Mouse (Mus musculus) E14TG2a.4 (cell line): ENCODE results near the gene Eef1a1.

Experiments used
- H3K27me3 ChIP-seq: 2 replicates; pipeline ENCODE4 v1.6.1; 2014; ENCODE audit warnings: low read length, control low read depth; ENCODE audit not compliant: insufficient read depth
- H3K36me3 ChIP-seq: 2 replicates; pipeline ENCODE4 v1.6.1; 2014; ENCODE audit warnings: low read length, control low read depth; ENCODE audit not compliant: insufficient read depth
- H3K4me1 ChIP-seq: replicated peaks from 2 replicates; pipeline ENCODE4 v1.6.1; 2014; ENCODE audit warnings: low read depth, low read length, control low read depth
- H3K4me3 ChIP-seq: replicated peaks from 2 replicates; pipeline ENCODE4 v1.5.1; 2014; ENCODE audit warnings: mild to moderate bottlenecking, low read length
- H3K9me3 ChIP-seq: 2 replicates; pipeline ENCODE4 v1.6.1; 2014; ENCODE audit warnings: low read length, control low read depth
- CTCF ChIP-seq: conservative IDR thresholded peaks from 2 replicates; pipeline ENCODE4 v1.5.1; 2014; ENCODE audit warnings: low read length
- NANOG ChIP-seq: IDR thresholded peaks from 2 replicates; pipeline ENCODE4 v1.6.1; 2014; ENCODE audit warnings: borderline replicate concordance, low read length, mixed read lengths
- POU5F1 ChIP-seq: IDR thresholded peaks from 2 replicates; pipeline ENCODE4 v1.6.1; 2014; ENCODE audit warnings: low read length, borderline replicate concordance

Gene Eef1a1

DNA sequence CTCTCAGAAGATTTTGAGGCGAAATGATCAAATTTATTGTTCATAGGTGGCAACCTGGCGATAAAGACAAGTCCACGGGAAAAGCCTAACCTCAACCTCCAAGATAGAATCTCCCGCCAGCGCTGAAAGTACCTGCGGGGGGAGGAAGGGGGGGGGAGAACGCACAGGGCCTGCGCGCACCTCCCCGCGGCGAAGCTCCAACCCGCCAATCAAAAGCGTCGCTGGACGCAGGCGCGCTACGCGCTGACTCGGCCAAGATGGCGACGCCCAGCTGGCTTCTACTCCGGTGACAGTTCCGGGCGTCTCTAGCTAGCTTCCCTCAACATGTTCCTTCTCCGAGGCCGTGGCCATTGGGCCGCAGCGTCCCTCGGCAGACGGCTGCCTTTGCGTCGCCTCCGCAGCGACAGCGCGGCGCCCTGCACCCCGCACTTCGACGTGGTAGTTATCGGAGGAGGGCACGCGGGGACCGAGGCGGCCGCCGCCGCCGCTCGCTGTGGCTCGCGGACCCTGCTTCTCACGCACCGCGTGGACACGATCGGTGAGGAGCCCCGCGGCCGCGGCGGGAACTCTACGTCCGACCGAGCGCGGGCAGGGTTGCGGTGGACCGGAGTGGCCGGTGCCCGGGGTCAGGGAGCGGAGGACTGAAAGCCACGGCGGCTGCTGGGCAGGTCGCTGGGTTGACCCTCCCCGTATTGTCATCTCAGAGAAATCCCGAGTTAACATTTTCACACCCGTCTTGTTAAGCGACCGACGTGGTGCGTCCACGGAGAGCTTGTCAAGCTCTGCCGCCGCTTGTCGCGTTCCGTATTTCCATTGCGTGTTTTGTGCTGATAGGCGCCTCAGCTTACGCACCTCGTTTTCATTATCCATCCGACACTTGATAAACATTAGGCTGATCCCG is 40.7 kb downstream of the Eef1a1 start, which contains the start of the genes Mto1 and Gm17324:
Gene Mto1, plus strand, starts transcription at position 236 of the 901 bp plus-strand sequence.
Gene Gm17324, minus strand, starts transcription at position 814 of the 901 bp plus-strand sequence.
- Histone ChIP-seq H3K9me3 (no peaks in the 10 kb centered on the region), H3K4me3 (peak within 1 kb of the TSS; percentile 99), H3K36me3 (peaks cover 39% of the 10 kb centered on the region), H3K4me1 (peaks cover 29% of the 10 kb centered on the region), H3K27me3 (peaks cover 30% of the 10 kb centered on the region)
- TF ChIP-seq CTCF (no peak), POU5F1 (no peak)

- peaks cover 29% of the 10 kb centered on the region for H3K4me1 ChIP-seq
- no peaks in the 10 kb centered on the region for H3K9me3 ChIP-seq
- TF ChIP-seq POU5F1 (no peak), CTCF (no peak), NANOG (no peak)
- H3K27me3 ChIP-seq = peaks cover 36% of the 10 kb centered on the region
- peaks cover 33% of the 10 kb centered on the region for H3K36me3 ChIP-seq
- peak overlapping the region; percentile 99 for H3K4me3 ChIP-seq
These were observed 41.4 kb downstream of the Eef1a1 start for GRCm38 (mm10) chr9:78447606-78447972.

- TF ChIP-seq NANOG (no peak), CTCF (no peak), POU5F1 (no peak)
- Histone ChIP-seq H3K36me3 (no peaks in the 10 kb centered on the region), H3K4me1 (peaks cover 28% of the 10 kb centered on the region), H3K4me3 (peak within 1 kb of the TSS; percentile 78), H3K27me3 (peaks cover 63% of the 10 kb centered on the region), H3K9me3 (no peaks in the 10 kb centered on the region)
These were observed 46.2 kb downstream of the Eef1a1 start, which contains the start of gene Cgas for GRCm38 (mm10) chr9:78442579-78443392. Gene Cgas (minus strand): TSS chr9:78443237.

GRCm38 (mm10) chr9:78442237-78442578 is 46.7 kb downstream of the Eef1a1 start:
- TF ChIP-seq CTCF = no peak
- no peak for TF ChIP-seq NANOG
- TF ChIP-seq POU5F1 = no peak
- H3K27me3 ChIP-seq = peaks cover 63% of the 10 kb centered on the region
- peak overlapping the region; percentile 78 for H3K4me3 ChIP-seq
- H3K36me3 ChIP-seq = no peaks in the 10 kb centered on the region
- H3K9me3 ChIP-seq = no peaks in the 10 kb centered on the region
- H3K4me1 ChIP-seq = peaks cover 28% of the 10 kb centered on the region

DNA sequence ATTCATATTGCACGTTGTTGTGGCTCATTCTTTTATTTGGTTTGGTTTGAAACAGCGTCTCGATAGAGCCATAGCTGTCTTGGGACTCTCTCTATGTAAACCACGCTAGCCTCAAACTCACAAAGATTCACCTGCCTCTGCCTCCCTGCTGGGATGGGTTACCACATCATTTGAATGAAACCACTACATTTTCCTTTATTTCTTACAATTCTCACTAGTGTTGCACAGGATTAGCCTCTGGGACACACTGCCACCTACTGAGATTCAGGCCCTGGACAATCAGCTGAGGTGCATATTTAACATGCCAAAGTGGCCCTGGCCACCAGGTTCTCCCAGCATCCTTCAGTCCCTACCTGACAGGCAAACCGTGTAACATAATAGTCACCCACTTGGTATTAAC is 49.5 kb downstream of the Eef1a1 start:
- H3K9me3 ChIP-seq = no peaks in the 10 kb centered on the region
- TF ChIP-seq NANOG = no peak
- TF ChIP-seq POU5F1 = no peak
- no peak for TF ChIP-seq CTCF
- no peaks in the 10 kb centered on the region for H3K36me3 ChIP-seq
- H3K4me3 ChIP-seq = no peak overlapping the region
- peaks cover 45% of the 10 kb centered on the region for H3K27me3 ChIP-seq
- peaks cover 39% of the 10 kb centered on the region for H3K4me1 ChIP-seq

- Histone ChIP-seq H3K4me3 (no peak overlapping the region), H3K4me1 (peaks cover 36% of the 10 kb centered on the region), H3K9me3 (no peaks in the 10 kb centered on the region), H3K27me3 (peaks cover 12% of the 10 kb centered on the region), H3K36me3 (no peaks in the 10 kb centered on the region)
- TF ChIP-seq NANOG (no peak), POU5F1 (no peak), CTCF (no peak)
These were observed 56.5 kb downstream of the Eef1a1 start for GRCm38 (mm10) chr9:78432471-78432870.

DNA sequence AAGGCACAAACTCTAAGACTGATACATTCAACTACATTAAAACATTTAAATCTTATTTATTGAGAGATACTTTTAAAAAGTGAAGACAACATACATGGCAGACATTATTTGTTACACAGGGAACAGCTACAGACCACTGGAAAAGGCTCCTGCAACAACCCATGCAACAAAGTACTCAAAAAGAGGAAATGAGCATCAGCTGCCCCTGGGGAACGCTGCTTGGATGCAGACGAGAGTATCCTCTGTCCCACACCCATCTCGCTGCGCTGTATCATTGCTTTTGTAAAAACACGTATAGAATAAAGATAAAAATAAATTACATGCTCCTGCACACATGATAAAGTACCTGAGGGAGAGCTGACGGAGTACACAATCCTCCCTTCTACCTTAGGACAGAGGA is 58.5 kb downstream of the Eef1a1 start:
- Histone ChIP-seq H3K9me3 (no peaks in the 10 kb centered on the region), H3K36me3 (no peaks in the 10 kb centered on the region), H3K4me3 (no peak overlapping the region), H3K4me1 (peaks cover 21% of the 10 kb centered on the region), H3K27me3 (peaks cover 12% of the 10 kb centered on the region)
- TF ChIP-seq NANOG = no peak
- no peak for TF ChIP-seq POU5F1
- TF ChIP-seq CTCF = no peak

DNA sequence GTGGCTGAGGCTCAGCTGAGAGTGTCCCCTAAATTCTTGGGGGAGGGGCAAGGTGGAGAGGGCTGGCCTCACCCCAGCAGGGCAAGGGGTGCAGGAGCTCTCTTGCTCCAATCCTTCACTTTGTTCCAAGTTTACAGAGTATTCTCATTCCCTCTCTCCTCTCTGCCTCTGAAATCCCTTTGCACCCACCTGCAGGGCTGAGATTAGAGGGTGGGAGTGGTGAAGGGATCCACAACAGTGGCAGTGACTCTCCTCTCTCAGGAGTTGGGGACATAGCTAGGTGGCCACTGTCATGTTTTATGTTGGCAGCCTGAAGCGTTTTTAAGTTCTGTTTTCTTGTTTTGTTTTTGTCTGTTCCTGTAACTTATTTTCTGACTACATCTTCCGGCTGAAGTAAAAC is 59.4 kb downstream of the Eef1a1 start:
- Histone ChIP-seq H3K4me1 (peaks cover 21% of the 10 kb centered on the region), H3K4me3 (no peak overlapping the region), H3K9me3 (no peaks in the 10 kb centered on the region), H3K36me3 (0 out of 2 replicates have a peak, but pooled peaks cover 3% of the 10 kb centered on the region), H3K27me3 (peaks cover 12% of the 10 kb centered on the region)
- no peak for TF ChIP-seq POU5F1
- TF ChIP-seq CTCF = no peak
- TF ChIP-seq NANOG = no peak
